Mouse (Mus musculus) CD4-positive helper T cell, adult 2 months (primary cell): Measurements from ENCODE around the gene Rnf17.

ENCODE experiments used
- DNase-seq: peaks from one replicate; pipeline ENCODE4 v3.0.0-alpha.2; 2012; ENCODE audit warnings: low read depth, missing footprints, low spot score

Gene Rnf17

GRCm38 (mm10) chr14:56506743-56507142 is 104.4 kb downstream of the Rnf17 start:
- no peak for DNase-seq

- no peak for DNase-seq
Observed at GRCm38 (mm10) chr14:56512084-56512483, 109.7 kb downstream of the Rnf17 start.

- DNase-seq: no peak
Observed at GRCm38 (mm10) chr14:56514775-56515174, 112.4 kb downstream of the Rnf17 start.

- DNase-seq: no peak
Observed at GRCm38 (mm10) chr14:56530788-56531187, 128.4 kb downstream of the Rnf17 start.

GRCm38 (mm10) chr14:56544946-56545345 is 142.6 kb downstream of the Rnf17 start:
- DNase-seq: no peak

GRCm38 (mm10) chr14:56545491-56545890 is 143.1 kb downstream of the Rnf17 start:
- DNase-seq: no peak

GRCm38 (mm10) chr14:56550960-56551359 is 148.6 kb downstream of the Rnf17 start:
- no peak for DNase-seq

- DNase-seq: no peak
Observed at GRCm38 (mm10) chr14:56552924-56553323, 150.5 kb downstream of the Rnf17 start.

- DNase-seq: no peak
Observed at GRCm38 (mm10) chr14:56553331-56553730, 150.9 kb downstream of the Rnf17 start.

- DNase-seq: no peak
Observed at GRCm38 (mm10) chr14:56554716-56555115, 152.3 kb downstream of the Rnf17 start.

GRCm38 (mm10) chr14:56559134-56559533 is 156.8 kb downstream of the Rnf17 start:
- DNase-seq: no peak

- DNase-seq: peak; percentile 53
Observed at GRCm38 (mm10) chr14:56567476-56567875, 165.1 kb downstream of the Rnf17 start.

- DNase-seq: no peak
Observed at GRCm38 (mm10) chr14:56569041-56569440, 166.7 kb downstream of the Rnf17 start.

- peak; percentile 95 for DNase-seq
Observed at GRCm38 (mm10) chr14:56571310-56572093, 169.1 kb downstream of the Rnf17 start.

GRCm38 (mm10) chr14:56572546-56572945 is 170.2 kb downstream of the Rnf17 start:
- DNase-seq: no peak
